Mouse (Mus musculus) gastrocnemius, adult 18-20 months (tissue): ENCODE results near the gene Hectd2. TPM values are rescaled to one million over a fixed set of nuclear protein-coding genes. Genes with fewer than 3 reads are reported as not detected.

Source experiments
- DNase-seq: peaks from one replicate; pipeline ENCODE4 v3.0.0; 2021; ENCODE audit warnings: low spot score
- long read RNA-seq, 2 experiments: library from polyadenylated mRNA; stranded (forward); transcript quantifications; one replicate each; pipeline ENCODE4 v2.0.0; 2021
- total RNA-seq, 2 experiments: library from RNA; stranded (reverse); gene quantifications; 2 replicates each; pipeline ENCODE4 v1.2.3; 2021

Hectd2 gene
- total RNA-seq = 1 to 10 TPM; 5.4 to 6.4 TPM
- long read RNA-seq, experiment 1, partial matches to known transcripts = 2 of 2 reads
- long read RNA-seq, experiment 1, other reads (novel, unspliced or antisense) = 0 of 2 reads
- long read RNA-seq, experiment 2, partial matches to known transcripts = 0 of 2 reads
- long read RNA-seq, experiment 2, other reads (novel, unspliced or antisense) = 1 of 2 reads

GRCm38 (mm10) chr19:36554046-36554784 lies at the start of gene Hectd2:
Gene Hectd2, plus strand, starts transcription at chr19:36554639.
- peak; percentile 67 for DNase-seq

- no peak for DNase-seq
These were observed 49.7 kb upstream of the Hectd2 start for GRCm38 (mm10) chr19:36504716-36505115.

GRCm38 (mm10) chr19:36511305-36511704 lies 43.1 kb upstream of the Hectd2 start:
- no peak for DNase-seq

DNA sequence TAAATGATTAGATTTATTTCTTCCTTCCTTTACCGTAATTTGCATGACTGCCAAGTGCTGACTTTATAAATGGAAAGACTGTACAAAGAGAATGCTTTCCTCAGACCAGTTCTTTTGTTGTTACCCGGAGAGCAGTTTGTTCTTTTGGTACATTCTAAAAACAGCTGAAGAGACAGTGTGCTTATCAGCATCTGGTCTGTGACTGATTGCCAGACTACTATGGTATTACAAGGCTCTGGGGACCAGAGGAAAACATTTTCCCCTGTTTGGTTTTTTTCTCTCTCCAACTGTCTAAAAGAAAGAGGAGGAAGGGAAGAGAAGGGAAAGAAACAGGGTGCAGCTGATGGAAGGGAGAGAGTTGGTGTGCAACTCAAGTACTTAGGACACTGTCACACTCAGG lies 36.0 kb upstream of the Hectd2 start:
- no peak for DNase-seq

DNA sequence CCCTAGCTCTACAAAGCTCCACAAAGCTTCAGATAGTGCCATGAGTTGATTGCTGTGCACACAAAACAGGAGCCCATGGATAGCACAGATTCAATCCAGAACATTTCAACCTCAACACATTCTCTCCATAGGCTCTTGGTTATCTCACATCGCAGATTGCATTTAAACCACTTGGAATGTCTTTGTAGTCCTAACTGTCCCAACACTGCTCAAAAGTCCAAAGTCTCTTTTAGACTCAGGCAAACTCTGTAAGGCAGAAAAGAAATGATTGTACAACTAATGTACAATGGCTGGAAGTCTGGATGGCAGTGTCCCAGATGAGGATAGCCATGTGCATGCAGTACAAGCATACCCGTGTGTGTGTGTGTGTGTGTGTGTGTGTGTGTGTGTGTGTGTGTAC lies 32.9 kb upstream of the Hectd2 start:
- no peak for DNase-seq

- no peak for DNase-seq
These were observed 31.8 kb upstream of the Hectd2 start for GRCm38 (mm10) chr19:36522558-36523195.

DNA sequence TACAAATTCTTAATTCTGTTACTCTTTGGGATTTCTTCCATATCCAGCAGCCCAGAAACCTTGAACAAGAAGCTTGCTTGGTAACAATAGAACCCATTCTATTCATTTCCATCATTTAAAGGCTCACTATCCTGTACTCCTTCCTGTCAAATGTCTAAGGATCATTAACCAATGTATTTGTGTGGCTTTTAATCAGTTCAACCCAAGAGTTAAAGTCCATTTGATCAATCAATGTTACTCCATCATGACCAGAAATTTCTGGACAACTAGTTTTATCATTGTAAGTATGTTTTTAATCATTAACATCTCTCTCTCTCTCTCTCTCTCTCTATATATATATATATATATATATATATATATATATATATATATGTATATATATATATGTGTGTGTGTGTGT lies 29.4 kb upstream of the Hectd2 start:
- no peak for DNase-seq

GRCm38 (mm10) chr19:36533082-36533481 lies 21.4 kb upstream of the Hectd2 start:
- DNase-seq = no peak

DNA sequence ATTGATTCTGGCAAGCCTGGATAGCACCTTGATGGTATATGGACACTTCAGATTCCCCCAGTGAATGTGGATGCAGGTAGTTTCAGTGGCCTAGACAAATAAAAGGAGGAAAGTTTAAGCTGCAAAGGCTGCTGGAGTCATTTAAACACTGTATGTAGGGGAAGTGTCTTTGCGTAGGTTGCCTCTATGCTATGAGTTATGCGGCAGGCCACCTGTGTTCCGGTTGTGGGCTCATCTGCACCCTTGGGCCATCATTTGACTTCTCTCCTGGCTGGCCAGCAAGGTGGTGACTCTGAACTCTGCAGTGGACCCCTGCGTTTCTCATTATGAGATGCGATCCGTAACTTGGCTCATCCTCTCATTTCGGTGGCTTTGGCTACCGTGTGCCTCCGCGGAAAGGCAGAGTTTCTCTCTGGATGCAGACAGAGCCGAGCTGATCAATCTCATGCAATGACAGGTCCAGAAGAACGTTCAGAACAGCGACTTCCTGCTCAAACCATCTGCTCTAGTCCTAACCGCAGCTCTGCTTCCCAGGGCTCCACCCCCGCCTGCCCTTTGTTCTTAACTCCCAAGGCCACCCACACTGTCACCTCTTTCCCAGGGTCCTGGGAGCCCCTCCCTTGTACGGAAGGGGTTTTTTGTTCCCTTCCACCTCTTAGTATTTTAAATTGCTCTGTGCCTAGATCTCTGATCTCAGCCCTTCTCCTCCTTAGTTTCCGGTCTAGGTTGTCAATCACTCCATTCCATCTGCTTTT lies 20.3 kb upstream of the Hectd2 start:
- DNase-seq = no peak

GRCm38 (mm10) chr19:36534766-36535140 lies 19.7 kb upstream of the Hectd2 start:
- DNase-seq = no peak

DNA sequence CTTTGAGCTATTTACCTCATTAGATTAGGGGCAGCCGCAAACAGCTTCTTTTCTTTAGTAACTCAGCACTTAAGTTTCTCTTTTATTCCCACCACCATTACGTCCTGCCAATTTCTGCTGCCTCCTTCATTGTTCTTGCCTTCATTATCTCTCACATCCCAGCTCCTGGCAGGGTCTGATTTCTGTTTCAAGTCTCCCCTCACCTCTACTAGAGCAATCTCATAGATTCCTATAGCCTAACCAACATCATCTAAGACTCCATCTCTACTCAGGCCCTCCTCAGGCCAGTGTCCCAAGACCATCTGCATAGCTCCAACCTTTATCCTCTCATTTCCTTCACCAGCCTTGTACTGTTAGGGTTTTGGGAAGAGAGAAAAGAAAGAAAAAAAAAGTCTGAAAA lies 19.3 kb upstream of the Hectd2 start:
- DNase-seq = no peak

DNA sequence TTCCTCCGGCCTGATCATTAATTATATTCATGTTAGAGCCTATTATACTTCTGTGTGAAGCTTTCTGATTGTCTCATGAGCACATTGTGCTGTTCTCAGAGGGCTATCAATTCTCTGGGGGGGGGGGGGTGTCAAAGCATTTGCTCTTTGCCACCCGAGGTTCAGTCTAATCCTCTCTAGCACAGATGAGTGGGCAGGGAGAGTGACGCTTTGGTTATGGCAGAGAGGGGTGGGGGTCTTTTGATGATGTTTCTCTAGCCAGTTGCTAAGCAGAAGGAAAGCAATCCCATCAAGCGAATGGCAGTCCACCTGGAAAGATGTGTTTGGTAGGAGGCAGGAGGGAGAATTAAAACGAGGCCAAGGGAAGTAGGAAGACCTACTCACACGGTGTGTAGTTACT lies 18.6 kb upstream of the Hectd2 start:
- no peak for DNase-seq

GRCm38 (mm10) chr19:36536929-36537328 lies 17.5 kb upstream of the Hectd2 start:
- DNase-seq = no peak

DNA sequence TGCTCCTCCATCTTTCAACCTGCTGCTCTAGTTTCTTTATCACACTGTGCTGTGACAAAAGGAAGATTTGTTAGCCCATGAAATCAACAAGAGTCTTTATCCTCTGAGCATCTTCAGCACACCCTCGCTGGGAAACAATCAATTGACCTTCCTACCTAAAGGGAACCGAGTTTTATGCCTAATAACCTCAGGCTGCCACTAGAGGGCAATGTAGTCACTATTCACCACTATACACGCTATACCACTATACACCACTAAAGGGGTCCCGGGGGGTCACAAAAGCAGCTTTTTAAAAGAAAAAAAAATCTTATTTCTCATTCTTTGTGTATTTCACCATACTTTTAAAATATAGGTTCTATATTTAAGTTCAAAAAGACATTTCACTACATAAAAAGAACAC lies 15.9 kb upstream of the Hectd2 start:
- peak; percentile 32 for DNase-seq

DNA sequence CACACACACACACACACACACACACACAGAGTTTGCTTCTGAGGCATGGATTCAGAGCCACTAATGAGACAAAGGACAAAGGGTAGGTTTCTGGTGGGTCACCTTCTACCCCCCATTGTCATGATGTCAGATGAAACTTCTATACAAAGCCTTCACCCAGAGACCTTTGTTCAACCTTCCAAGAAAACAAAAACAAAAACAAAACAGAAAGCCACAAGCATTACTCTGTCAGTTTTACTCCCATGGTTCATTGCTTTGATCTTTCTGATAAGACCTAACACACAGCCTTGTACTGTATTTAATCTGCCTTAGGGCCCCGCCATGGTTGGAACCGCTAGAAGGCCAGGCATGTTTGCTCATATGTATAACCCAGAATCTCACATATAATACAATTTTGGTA lies 15.1 kb upstream of the Hectd2 start:
- no peak for DNase-seq

DNA sequence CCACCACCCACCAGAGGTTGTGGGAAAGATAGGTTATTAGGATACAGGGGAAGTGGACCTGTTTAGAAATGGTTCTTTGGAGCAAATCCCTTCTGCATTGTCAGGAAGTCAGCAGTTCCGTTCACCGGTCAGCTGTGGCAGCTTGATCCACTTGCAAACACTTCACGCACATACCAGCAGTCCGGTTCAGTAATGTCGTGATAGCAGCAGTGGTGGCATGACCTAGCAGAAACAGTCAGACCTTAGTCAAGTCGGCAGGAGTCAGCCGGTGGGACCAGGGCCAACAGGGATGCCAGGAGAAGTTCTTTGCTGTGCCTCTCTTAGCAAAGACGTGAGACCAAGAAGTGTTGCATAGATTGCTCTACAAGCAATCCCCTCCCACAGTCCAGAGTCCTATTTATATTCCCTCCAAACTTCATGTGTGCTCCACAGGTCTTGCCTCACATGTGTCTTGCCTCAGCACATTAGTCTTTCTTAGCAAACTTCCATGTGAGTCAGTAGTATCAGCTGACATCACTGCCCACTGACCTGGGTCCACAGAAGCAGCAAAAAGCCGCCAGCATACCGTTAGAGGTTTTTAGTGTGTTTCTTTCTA lies 14.3 kb upstream of the Hectd2 start:
- no peak for DNase-seq

- no peak for DNase-seq
These were observed 13.7 kb upstream of the Hectd2 start for GRCm38 (mm10) chr19:36540776-36541175.

- DNase-seq = no peak
These were observed 836 bp upstream of the Hectd2 start for GRCm38 (mm10) chr19:36553561-36554045.

DNA sequence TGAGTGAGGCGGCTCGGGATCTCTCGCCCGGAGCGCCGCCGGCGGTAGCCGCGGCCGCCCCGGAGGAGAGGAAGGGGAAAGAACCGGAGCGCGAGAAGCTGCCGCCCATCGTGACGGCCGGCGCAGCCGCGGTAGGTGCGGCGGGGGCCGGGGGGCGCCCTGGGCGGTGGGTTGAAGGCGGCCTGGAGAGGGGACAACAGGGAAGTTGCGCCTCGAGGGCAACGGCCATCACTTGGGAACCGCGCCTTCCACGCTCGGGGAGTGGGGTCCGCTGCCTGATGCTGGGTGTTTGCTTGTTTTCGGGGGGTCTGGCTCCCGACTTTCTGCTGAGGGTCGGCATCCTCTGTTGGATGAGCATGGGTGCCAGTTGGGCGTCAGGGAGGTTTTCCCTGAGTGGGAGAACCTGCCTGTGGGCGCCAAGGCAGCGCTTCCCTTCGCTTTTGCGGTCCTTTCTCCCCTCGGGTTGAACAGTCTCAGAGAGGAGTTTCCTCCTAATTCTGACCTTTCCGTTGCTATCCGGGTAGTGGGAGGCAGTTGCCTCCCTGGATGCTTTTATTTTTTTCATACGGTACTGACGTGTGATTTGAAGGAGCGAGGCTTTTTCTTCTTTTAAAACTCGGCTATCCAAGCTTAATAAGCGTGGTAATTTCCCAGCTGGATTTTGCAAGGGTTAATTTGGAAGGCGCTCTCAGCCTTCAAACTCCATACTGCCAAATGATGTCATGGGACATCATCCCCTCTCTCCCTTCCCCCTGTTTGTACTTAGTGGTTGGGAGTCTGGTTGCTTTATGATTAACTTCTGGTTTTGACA lies 551 bp downstream of the Hectd2 start:
- DNase-seq = peak; percentile 32

DNA sequence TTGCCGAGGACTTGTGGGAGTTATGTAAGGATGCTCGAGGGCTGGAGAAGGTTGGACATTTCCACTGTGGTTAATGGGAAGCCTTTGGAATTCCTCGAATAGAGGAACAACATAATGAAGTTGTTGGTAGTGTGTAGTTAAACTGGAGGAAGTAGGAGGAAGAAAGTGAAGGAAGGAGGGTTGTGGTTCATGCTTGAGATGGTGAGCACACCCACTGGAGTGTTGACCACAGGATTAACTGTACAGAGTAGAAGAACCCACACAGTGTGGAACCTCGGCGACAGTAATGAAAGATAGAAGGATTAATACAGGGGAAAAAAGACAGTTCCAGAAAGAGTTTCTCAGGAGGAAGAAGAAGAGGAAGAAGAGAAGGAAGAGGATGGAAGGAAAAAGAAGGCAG lies 4.9 kb downstream of the Hectd2 start:
- DNase-seq = no peak

GRCm38 (mm10) chr19:36560160-36560559 lies 5.7 kb downstream of the Hectd2 start:
- DNase-seq = peak; percentile 14
